Mouse (Mus musculus) naive thymus-derived CD4-positive, alpha-beta T cell, adult 2 months (primary cell): ENCODE measurements around the gene Cep112.

Experiments
- DNase-seq: peaks from one replicate; pipeline ENCODE4 v3.0.0-alpha.2; 2011; ENCODE audit warnings: low read depth

Gene Cep112

DNA sequence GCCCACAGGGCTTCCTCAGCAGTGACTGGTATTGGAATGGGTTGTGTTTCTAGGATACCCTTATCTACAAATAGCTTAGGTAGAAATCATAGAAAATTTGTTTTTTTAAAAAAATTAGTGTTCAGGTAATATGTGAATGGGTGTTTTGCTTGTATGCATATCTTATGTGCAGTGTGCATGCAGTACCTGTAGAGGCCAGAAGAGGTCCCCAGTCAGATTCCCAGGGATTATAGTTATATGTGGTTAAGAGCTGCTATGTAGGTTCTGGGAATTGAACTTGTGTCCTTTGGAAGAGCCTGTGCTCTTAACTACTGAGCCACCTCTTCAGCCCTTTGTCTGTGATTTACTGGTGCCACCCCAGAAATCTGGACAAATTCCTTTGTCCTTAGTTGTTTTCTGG, 22.2 kb downstream of the Cep112 start:
- no peak for DNase-seq

DNA sequence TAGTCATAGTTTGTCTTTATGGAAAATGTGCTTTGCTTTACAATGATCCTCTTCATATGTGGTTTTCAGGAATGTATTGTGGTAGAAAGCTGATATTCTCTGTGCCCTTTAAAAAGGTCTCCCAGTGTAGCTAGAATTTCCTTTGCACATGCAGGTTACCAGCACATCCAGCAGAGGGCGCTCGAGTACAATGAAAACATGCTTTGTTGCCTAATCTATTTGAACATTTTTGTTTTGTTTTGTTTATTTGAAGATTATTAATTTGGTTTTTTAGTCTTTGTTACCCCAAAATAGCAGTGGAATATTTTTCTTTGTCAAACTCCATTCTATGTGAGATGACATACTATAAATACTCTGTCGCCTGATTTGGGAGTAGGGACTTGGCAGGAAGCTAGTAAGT, 24.8 kb downstream of the Cep112 start:
- peak; percentile 72 for DNase-seq

DNA sequence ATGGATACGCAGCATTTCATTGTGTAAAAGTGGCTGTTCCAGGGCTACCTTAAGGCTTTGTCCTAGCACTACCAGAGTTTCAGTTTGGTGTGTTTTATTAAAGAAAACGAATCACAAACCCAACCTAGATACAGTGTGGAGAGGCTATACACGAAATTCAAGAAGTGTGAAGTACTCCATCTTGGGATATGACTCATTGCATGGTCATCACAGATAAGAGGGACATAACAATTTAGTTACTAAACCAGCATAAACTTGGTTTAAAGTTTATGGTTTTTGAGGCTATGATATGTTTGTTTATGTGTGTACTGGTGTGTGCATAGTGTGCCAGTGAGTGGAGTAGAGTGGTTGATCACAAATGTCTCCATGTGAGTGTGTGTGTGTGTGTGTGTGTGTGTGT, 34.6 kb downstream of the Cep112 start:
- DNase-seq: no peak

DNA sequence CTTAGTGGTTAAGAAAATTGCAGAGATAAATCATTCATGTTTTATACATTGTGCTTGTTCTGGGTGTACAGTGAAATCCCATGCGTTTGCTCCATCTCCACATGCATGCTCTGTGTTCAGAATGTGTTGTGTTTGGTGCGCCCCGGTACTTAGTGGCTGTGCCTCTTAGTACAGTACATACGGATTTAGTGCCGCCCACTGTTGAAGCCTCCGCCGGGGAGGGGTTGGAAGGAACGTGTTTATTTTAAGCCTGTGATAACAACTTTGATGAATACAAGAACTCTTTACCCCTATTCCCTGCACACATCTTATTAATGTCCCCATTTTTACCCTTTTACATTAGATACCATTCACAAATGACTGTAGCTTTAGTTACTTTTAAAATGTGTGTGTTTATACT, 39.1 kb downstream of the Cep112 start:
- DNase-seq: no peak

DNA sequence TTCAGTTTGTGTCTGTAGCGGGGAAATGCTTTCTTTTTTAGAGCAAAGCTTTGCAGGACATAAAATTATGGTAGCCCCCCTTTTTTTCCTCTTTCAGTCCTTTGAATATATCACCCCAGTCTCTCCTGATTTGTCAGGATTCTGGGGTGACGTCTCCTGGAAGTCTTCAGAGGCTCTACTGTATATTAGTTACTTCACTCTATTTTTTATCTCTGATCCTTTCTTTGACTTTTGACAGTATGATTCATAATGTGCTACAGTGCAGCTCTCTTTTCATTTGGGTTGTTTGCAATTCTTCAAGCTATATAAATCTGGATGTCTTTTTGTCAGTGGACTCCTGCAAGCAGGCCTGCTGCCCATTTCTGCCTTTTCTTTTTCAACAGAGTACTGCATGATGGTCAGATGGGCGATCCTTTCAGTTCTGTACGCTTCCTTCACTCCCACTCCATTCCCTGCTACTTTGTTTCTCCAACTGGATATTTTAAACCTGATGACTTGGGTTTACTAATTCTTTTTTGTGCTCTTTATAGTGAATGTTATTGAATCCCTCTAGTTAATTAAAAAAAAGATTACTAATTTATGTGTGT, 39.8 kb downstream of the Cep112 start:
- DNase-seq: no peak

DNA sequence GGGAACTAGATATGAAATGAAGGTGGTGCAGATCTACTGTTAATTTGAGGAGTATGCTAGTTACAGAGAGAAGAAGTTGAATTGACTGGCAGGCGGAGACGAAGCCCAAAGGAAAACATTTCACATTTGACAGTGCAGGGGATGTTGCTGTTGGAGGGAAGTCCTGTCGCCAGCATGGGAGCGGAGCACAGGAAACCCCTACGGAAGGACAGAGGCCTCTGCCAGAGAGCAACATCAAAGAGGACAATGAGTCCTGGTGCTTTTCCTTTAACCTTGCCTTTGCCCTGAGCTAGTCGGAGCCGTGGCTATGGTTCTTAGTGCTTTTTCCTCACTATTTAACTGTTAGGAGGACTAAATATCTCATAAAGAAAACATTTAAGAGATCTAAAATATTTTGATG, 50.7 kb downstream of the Cep112 start:
- DNase-seq: no peak

DNA sequence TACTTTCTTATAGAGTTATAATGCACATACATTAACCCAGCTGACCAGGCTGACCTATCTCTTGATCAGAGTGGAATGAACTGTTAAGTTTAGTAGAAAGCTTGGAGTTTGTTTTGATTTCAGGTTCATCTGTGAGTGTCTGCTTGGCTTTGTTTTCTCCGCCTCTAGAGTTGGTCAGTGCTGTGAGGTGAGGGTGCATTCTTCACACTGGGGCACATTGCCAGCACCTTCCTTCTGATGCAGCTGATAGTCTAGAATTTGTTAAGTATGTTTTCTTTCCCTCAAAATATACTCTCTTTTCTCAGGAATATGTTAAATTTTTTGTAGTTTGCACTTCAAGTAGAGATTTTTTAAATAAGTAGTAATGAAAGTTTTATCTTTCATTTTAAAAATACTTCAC, 51.2 kb downstream of the Cep112 start:
- DNase-seq: no peak

DNA sequence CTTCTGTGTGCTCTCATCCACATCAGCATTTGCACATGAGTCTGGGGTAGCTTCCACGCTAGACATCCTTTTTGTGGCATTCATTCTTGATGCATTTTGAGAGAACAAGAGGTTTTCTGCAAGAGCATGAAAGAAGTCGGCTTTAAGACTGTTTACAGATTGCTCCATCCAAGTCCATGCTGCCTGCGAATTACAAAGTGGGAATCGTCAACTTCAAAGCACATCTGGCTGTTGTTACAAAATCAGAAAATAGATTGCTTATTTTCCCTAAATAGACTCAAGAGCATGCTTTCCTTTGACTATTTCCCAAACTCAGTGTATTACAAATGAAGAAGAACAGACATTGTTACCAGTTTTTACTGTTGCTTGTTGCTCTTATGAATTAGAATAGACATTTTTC, 59.0 kb downstream of the Cep112 start:
- DNase-seq: no peak

DNA sequence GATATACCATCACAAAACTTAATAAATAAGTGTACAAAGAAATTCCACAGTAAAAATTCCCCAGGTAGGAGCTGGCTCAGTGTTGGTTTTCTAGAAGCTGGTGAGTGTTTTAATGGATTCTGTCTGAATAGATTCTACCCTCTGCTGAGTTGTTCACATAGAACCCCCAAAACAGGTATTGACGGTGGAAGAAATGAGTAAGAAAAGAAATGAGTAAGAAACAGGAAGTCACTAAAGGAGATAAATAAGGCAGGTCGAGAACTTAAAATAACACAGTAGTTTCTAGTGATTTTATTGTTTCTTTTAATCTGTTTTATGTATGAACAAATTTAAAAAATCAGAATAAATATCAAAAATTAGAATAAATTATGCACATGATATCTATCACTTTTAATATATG, 63.3 kb downstream of the Cep112 start:
- DNase-seq: no peak

DNA sequence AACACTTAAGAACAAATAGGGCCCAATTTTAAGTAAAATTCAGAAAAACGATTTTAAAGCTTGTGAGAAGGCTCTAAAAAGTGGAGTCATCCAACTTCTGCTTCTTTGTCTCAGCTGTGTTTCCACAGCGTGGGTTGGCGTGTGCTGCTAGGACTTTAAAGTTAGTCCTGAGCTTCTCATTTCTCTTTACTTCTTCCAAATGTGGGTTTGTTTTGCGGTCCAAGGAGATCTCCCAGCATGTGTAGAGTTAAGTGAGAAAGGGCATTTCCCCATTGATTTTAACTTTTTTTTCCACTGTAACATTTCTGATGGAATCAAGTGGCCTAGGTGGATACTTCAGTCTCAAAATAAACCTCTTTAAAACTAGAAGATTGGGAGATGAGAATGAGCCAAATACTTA, 64.9 kb downstream of the Cep112 start:
- no peak for DNase-seq

DNA sequence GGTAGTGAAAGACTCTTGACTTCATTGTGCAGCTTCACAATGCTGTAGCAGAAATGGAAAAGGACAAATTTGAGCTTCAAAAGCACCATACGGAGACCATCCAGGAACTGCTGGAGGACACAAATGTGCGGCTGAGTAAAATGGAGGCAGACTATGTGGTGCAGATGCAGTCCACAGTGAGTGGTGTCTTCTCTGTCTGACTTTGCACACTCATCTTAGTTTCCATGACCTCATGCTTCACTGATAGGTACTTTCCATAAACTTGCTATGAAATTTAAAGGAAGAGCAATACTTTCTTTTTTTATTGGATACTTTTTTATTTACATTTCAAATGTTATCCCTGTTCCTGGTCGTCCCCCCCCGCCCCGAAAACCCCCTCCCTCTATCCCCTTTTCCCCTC, 83.2 kb downstream of the Cep112 start:
- no peak for DNase-seq

DNA sequence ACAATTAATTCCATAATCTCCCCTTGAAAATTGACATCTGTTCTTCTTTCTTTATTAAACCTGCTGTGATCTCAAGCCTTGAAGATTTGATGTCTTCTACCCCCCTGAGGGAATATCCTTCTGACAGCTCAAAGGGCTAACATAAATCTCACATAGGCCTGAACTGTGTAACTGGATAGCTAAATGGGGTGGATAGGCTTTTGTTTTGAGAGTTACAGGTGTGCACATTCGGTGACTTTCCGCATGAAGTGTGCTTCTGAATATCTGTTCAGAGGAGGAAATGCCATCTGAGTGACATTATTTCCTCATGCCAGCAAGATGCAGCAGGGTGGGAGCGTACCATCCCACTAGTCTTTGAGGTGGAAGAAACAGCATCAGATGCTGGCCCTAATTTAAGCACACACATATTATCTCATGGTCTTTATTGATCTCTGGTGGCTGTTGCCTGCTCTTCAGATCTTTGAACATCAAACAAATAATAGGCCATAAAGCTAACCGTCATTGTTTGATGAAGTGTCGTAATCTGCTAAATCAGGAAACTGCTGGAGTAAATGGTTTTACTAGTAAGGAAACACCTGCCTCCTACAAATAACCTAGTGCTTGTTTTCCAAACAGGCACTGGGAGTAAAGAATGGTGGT, 102.9 kb downstream of the Cep112 start:
- DNase-seq: no peak

DNA sequence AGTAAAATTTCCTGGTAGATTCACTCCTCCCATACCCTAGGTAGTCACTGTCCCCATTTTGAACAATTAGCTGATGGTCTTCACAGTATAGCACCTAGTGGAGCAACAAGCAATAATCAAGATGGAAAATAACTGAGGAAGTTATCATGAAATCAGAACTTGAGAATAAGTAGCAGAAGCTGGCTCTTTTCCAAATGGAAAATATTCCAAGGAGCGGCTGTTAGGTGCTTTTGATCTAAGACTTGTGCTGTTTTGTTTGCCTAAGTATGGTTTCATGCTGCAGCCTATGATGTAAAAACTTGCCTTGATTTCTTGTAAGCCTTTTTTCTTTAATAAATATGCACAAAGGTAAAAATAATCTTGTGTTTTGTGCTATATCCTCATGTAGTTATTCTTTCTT, 107.9 kb downstream of the Cep112 start:
- DNase-seq: no peak

DNA sequence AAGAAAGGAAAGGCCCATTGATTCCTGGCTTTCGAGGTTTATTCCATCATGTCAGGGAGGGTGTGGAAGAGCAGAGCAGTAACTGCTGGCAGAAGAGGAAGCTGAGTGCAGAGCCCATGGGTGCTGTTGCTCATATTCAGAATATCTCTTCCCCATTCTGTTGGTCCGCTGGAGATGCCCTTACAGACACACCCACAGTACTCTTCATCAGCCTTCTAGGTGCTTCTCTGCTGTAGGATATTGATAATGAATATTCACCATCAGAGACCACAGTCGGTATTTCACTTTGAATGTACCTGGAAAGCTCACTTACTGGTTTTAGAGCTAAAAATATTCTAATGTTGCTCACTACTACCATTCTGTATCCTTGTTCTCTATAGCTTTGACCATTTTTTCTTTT, 109.0 kb downstream of the Cep112 start:
- no peak for DNase-seq

DNA sequence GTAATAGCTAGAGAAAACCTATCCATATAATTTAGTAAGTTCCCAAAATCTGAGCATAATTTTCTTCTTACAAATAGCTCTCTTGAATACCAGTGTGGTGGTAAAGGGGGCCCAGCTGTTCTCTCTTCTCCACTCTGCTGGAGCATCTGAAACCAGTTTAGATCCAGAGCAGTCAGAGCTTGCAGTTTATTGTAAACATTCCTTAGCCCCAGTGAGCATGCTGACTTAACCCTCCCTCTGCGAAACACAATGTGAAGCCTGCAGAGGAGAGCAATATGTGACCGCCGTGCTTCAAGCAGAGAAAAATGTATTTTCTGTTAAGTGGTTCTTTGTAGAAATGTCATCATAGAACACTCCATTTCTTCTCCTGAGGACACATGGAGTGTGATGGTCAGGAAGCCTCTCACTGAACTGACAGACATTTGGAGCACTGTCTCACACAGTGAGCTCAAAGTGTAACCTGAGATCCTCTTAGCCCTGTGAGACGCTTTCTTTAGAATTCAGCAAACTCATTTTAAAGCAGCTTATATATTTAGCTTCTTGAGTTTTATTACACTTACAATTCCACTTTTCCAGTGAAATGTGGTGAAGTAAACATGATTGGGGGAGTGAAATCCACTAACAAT, 128.1 kb downstream of the Cep112 start:
- DNase-seq: no peak

DNA sequence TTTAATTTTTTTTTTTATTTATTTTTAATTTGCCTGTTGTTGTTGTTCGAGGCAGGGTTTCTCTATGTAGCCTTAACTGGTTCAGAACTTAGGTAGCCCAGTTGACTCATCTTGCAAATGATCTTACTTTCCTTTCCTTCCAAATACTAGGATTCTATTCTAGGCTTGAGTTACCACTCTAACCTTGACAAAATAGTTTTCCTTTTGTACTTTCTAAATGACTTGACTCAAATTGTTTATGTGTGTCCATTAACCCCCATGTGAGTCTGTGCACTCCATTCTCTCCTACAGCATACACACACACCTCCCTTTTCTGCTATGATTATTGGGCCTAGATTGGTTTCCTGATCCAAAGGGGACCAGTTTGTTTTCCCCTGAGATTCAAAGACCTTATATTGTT, 128.9 kb downstream of the Cep112 start:
- no peak for DNase-seq

DNA sequence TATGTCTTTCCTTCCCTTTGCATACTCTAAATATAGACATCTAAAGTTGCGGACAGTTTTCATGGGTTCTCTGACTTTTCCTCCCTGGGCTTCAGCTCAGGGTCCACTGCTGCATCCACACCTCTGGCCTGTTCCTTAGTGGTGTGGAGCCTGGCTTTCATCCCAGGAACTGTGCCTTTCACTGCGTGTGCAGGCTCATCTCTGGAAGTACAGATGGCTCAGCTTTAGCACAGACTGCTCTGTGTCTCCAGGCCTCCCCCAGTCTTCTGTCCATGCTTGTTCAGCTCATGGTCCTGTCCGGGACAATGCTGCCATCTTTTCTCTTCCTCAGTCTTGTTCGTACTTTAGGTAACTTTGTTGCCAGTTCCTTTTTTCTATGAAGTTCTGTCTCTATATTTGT, 133.6 kb downstream of the Cep112 start:
- no peak for DNase-seq

DNA sequence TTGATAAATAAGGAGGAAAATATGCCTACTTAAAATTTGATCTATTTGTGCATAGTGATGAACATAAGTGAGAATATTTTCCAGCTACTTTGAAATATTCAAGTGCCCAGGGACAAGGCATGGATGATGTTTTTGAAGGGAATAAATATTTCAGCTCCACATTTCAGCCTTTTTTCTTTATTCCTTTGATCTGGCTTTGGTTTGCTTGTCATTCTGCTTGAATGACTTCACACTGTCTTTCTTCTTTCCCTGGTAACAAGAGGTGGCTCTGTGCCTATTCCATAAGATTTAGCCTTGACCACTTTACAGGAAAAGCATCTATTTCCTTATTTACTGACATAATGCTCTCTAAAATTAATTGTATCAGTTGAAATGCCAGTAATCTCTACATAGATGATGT, 134.5 kb downstream of the Cep112 start:
- no peak for DNase-seq

DNA sequence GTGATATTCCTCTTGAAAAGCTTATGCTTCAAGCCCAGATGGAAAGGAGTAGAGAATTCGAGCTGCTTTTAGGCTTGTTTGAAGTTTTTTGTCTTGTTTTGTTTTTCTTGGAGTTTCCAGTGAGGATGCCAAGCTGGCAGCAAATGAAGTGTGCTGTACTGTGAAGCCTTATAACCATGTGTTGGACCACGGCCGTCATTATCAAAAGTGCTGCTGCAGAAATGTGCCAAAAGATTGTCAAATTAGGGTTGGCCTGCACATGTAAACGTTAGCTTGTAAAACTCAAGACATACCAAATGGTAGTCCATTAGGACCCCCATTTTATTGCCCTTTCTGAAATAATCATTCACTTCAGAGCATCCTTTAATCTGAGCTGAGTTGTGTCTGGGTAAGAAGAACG, 137.1 kb downstream of the Cep112 start:
- DNase-seq: no peak

DNA sequence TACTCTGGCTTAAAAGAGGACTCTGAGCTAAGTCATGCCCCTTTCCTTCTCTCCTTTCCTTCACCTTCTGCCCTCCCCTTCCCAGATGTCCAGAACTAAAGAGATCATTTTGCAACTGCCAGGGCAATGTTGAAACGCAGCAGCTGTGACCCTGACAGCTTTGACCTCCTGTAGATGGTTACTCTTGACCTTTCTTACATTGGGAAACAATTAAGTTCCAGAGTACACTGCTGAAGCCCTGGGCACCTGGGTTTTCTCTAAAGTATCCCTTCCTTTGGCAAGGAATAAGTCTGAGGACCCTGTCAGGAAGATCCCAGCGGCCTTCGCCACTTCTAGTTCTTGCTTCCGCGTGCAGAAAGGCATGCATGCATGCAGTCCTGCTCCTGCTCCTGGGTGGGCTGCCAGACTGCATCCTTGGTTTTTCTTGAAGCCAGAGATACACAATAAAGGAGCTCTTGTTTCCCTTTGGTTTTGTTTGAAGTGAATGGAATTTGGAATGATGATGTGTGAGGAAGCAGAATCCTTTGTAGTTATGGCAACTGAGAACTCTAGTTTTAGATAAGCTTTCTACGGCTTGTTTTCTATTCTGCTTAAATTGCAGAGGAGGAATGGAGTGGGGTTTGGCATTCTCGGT, 161.7 kb downstream of the Cep112 start:
- DNase-seq: no peak

DNA sequence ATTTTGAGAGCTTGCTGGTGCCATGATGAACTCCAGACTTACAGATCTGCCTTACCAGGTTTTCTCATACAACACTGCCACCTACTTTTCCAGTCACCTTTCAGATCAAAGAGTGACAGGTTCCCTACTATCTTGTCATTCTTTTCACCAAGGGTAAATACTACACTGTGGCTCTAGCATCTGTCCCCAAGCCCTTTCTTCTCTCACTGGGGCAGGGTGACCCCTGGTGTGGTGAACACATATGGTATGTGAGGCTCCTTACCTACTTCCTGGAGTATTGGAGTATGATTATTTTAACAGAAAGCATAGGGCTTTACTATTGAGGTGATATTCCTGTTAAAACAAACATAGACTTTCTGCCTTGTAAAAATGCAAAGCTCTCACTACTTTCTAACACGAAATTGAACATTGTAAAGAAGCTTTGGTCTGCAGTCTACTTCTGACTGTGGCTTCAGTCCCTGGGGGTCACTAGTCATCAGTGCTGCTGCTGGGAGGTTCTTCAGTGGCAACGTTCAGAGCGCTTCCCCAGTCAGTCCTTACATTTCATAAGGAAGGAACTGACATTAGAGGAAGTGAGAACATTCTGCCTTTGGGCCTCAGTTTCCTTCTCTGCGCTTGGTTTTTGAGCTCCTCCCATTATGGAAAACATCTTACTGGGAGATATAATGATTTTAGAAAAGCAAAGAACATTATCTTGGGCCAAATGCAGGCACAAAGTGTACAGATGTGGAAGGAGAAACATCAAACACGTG, 168.4 kb downstream of the Cep112 start:
- no peak for DNase-seq

DNA sequence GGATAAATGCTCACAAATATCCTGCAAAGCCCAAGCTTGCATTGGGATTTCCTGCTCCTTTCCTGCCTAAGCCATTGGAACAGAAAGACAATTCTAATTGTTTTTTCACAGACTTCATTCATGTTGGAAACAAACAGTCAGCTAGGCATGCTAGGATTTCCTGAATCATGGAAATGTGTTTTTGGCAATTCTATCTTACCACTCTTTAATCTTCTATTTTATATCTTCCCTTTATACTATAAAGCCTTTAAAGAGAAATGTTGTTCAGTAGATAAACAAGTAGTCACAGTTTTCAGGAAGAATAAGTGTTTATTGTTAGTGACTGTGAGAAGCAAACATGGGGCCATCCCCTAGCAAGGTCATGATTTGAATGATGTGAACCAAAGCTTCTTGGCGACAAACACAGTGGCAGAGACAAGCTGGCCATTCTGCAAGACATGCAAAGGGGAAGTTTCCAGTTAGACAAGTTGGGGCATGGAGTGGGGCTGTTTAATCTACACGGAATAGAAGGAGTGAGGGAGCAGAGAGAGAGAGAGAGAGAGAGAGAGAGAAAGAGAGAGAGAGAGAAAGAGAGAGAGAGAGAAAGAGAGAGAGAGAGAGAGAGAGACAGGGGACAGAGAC, 169.1 kb downstream of the Cep112 start:
- no peak for DNase-seq
